Mouse (Mus musculus): ENCODE measurements around the gene Bpifa6.

Gene Bpifa6

DNA sequence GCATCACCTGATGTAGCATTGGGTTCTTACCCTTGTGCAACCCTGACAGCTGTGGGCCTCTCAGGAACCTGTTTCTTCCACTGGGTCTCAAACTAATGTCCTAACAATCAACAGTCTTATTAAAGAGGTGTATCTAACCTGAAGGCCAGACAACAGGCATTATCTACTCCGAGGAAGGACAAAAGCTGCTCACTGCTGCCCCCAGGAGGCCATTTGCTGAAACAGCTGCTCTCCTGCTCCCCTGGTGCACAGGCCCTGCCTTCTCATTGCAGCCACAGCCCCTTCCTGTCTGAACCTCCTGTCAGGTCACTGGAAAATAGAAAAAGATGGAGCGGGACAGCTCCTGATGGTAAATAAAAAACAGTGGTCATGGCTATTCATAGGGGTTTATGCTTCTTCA, 64.2 kb downstream of the Bpifa6 start:
- DNase-seq (ENCODE audit: low spot score): no peak

DNA sequence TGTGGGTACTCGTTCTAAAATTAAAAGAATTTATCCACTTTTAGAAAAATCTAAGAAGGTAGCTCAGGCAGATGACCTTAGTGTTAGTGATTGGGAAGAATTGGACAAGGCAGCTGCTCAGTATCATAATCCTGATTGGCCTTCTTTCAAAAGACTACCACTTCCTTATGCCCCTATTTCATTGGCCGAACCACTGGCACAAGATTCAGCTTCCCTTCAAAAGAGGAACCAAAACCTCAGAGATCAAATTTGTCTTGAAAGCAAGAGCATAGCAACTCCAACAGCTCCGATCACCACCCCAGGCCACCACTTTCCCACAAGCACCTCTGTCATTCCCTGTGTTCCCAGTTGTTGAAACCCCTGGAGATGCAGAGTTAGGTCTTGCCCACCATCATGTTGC, 70.0 kb downstream of the Bpifa6 start:
- DNase-seq (ENCODE audit: low spot score): no peak

Measured in urinary bladder, postnatal 14 days (tissue).